Mouse (Mus musculus) cerebellum, postnatal 4 days (tissue): ENCODE results near the gene Ripk4.

ENCODE experiments used
- DNase-seq, 2 experiments: peaks; one replicate each; pipeline ENCODE4 v3.0.0; 2022; ENCODE audit warnings: low spot score in 2 of 2, mixed read lengths in 1 of 2

The Ripk4 gene

DNA sequence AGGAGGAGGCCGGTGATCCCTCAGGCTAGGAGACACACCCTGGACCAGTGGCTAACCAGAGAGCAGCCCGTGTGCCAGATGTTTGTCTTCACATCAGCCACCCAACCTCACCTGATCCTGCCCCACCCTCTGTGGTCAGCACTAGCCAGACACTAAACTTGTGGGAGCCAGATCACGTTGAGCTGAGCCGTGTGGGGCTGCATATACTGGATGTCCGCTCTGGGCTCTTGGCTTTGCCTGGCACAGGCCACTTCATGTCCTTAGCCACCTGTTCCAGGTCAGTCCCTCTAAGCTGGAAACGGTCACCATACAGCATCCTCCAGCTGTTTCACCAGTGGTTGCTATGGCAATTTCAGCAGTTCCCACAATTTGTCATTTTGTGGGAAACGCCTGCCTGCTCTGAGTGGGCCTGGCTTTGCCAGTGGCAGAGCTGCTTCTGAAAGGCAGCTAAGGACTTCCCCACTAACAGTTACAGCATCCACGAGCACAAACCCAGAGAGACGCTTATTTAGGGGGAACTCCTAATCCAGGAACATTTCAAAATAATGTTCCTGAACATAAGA lies 28.7 kb downstream of the Ripk4 start:
- no peak for DNase-seq

GRCm38 (mm10) chr16:97733599-97733998 lies 30.0 kb downstream of the Ripk4 start:
- no peak for DNase-seq

DNA sequence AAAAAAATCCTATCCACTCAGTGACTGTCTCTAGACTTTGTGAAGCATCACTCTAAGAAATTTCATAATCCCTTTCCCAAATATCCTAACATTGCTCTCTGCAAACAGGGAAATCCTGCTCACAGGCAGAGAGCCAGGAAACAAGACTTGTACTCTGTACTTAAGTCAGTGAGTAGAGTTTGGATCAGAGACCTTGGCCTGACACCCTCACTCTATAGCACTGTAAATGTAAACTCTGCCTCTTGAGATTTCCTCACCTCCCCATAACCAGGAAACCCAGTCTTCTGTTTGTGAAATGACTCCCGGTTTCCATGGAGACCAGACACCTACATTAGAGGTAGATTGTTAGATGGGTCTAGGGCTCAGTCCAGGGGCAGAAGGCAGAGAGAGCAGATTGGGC lies 33.3 kb downstream of the Ripk4 start:
- DNase-seq, result no peak

- no peak for DNase-seq
Measured at GRCm38 (mm10) chr16:97726436-97726835, 37.2 kb downstream of the Ripk4 start.

- DNase-seq, result no peak
Measured at GRCm38 (mm10) chr16:97720093-97720492, 43.5 kb downstream of the Ripk4 start.

- no peak for DNase-seq
Measured at GRCm38 (mm10) chr16:97719392-97719983, 44.1 kb downstream of the Ripk4 start.

DNA sequence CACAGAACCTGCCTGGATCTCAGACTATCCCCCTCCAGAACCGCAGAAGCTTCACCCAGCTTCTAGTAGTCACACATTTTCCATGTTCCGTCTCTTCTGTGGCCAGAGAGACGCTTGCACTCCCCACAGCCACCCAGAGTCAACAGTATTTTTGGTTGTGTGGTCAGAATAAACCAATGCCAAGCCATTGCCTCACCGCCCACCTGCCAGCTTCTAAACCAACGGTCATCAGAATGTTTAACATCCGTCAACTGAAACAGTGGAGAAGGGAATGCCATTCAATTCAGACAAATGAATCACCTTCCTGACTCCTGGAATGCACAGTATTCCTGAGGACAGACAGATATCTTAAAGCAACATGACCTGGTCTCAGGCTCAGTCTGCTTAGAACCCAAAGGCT lies 47.0 kb downstream of the Ripk4 start:
- no peak for DNase-seq

DNA sequence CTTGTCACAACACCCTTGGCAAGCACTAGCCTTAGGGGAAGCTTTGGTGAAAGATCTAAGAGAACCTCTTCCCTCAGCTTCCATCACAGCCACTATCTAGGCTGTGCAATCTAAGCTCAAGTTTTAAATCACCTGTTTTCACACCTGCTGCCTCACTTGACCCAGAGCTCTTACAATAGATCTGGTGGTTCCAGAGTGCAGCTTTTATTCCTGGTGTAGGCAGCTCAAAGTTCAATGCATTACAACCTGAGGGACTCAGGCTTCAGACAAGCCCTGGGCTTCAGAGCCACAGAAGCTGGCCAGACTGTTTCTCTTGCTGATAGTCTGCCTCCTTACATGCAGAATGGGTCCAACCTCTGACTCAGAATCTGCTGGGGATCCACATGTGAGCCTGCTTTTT lies 51.5 kb downstream of the Ripk4 start:
- no peak for DNase-seq

GRCm38 (mm10) chr16:97701871-97702270 lies 61.7 kb downstream of the Ripk4 start:
- DNase-seq, result peak in 1 of 2 experiments; percentile 24

GRCm38 (mm10) chr16:97697769-97698168 lies 65.8 kb downstream of the Ripk4 start:
- DNase-seq, result no peak

GRCm38 (mm10) chr16:97695709-97696108 lies 67.9 kb downstream of the Ripk4 start:
- DNase-seq, result no peak
